Mouse (Mus musculus): ENCODE data around the gene Ank3. TPM values are rescaled to one million over a fixed set of nuclear protein-coding genes. Genes with fewer than 3 reads are reported as not detected.

Ank3 gene
- polyA plus RNA-seq, 1 experiment from 2014 or later, result 44.7 TPM

DNA sequence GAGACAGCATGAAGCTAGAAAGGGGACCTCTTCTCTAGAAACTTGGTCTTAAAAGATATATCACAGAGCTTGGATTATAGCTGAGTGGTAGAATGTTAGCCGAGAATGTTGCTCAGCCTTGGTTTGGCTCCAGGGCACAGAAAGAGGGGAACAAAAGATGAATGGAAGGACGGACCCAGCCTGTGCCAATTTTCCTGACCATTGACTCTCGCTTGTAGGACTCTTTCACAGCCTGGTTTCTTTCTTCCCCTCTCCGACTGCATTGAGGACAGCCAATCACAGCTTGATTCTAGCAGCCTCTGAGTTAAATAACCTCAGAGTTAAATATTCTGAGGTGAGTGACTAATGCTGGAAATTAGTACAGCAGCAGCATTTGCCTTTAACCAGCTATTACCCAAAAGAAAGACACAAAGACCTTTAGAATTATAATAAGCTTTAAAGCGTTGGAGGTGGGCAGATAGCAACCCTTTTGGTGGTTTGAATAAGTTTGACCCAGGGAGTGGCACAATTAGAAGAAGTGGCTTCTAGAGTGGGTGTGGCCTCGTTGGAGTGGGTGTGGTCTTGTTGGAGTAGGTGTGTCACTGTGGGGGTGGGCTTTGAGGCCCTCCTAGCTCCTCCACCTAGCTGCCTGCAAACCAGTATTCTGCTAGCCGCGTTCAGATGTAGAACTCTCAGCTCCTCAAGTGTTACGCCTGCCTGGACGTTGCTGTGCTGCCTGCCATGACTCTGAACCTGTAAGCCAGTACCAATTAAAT is 24.6 kb upstream of the Ank3 start:
- Histone ChIP-seq H3K36me3 (no peaks in the 10 kb centered on the region), H3K4me3 (no peak overlapping the region), H3K27me3 (ENCODE audit: insufficient read depth, poor library complexity, severe bottlenecking) (no peaks in the 10 kb centered on the region), H3K4me1 (replicated peaks) (no peaks in the 10 kb centered on the region), H3K27ac (no peak overlapping the region), H3K9me3 (no peaks in the 10 kb centered on the region)
- DNase-seq (ENCODE audit: low spot score), result no peak
- WGBS, result 70% methylated on average over 10 of the region's 10 CpGs

GRCm38 (mm10) chr10:69375154-69375553 is 23.4 kb upstream of the Ank3 start:
- 54% methylated on average over 7 of the region's 7 CpGs for WGBS
- DNase-seq (ENCODE audit: low spot score), result no peak
- no peak overlapping the region for H3K4me3 ChIP-seq
- no peak overlapping the region for H3K27ac ChIP-seq
- no peaks in the 10 kb centered on the region for H3K27me3 ChIP-seq (ENCODE audit: insufficient read depth, poor library complexity, severe bottlenecking)
- H3K9me3 ChIP-seq, result no peaks in the 10 kb centered on the region
- H3K36me3 ChIP-seq, result no peaks in the 10 kb centered on the region
- no peaks in the 10 kb centered on the region for H3K4me1 ChIP-seq (replicated peaks)

- WGBS, result 88% methylated on average over 1 of the region's 1 CpGs
- Histone ChIP-seq H3K36me3 (no peaks in the 10 kb centered on the region), H3K27me3 (ENCODE audit: insufficient read depth, poor library complexity, severe bottlenecking) (no peaks in the 10 kb centered on the region), H3K27ac (no peak overlapping the region), H3K9me3 (no peaks in the 10 kb centered on the region), H3K4me3 (no peak overlapping the region), H3K4me1 (replicated peaks) (peaks cover 3% of the 10 kb centered on the region; the same call in 1 of the 2 replicates)
- DNase-seq (ENCODE audit: low spot score), result no peak
Observed at GRCm38 (mm10) chr10:69383186-69383585, 15.4 kb upstream of the Ank3 start.

GRCm38 (mm10) chr10:69384640-69385039 is 13.9 kb upstream of the Ank3 start:
- no peak for DNase-seq (ENCODE audit: low spot score)
- H3K4me3 ChIP-seq, result no peak overlapping the region
- H3K27me3 ChIP-seq (ENCODE audit: insufficient read depth, poor library complexity, severe bottlenecking), result no peaks in the 10 kb centered on the region
- no peak overlapping the region for H3K27ac ChIP-seq
- H3K9me3 ChIP-seq, result no peaks in the 10 kb centered on the region
- 80% methylated on average over 11 of the region's 11 CpGs for WGBS
- H3K36me3 ChIP-seq, result no peaks in the 10 kb centered on the region
- H3K4me1 ChIP-seq (replicated peaks), result peaks cover 3% of the 10 kb centered on the region; the same call in 1 of the 2 replicates

DNA sequence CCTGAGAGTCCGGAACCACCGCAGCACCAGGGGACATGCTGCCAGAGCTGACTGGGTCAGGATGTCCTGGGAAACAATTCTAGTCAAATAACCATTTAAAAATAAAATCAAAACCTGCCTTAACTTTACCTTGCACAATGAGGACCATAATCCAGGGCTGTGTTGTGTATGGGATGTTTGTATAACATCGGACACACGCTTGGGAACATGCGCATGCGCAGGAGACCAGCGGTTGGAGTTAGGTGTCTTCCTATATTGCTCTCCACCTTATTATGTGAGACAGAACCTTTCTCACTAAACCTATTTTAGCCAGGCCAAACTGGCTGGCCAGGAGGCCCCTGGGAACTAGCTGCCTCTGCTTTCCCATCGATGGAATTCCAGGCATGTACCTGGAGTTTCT is 13.4 kb upstream of the Ank3 start:
- no peaks in the 10 kb centered on the region for H3K36me3 ChIP-seq
- H3K27me3 ChIP-seq (ENCODE audit: insufficient read depth, poor library complexity, severe bottlenecking), result no peaks in the 10 kb centered on the region
- no peaks in the 10 kb centered on the region for H3K9me3 ChIP-seq
- WGBS, result 90% methylated on average over 8 of the region's 8 CpGs
- no peak overlapping the region for H3K4me3 ChIP-seq
- H3K27ac ChIP-seq, result no peak overlapping the region
- H3K4me1 ChIP-seq (replicated peaks), result peaks cover 3% of the 10 kb centered on the region; the same call in 1 of the 2 replicates
- DNase-seq (ENCODE audit: low spot score), result no peak

DNA sequence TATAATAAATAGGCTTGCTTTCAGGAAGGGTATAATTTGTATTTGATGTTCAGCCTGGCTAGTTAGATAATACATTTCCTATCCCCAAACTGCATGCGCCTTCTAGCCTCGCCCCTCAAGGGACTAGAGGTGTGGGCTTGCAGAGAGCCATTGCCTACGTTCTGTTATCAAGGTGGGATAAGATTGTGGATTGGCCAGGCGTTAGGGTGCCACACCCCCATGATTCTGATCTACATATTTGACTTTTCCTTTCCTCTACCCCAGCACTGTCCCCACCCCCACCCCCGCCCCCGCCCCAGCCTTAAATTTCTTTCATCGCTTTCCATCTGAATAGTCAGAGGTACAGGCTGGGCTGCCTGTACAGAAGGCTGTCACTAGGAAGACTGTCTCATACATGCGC is 11.8 kb upstream of the Ank3 start:
- DNase-seq (ENCODE audit: low spot score), result no peak
- H3K36me3 ChIP-seq, result no peaks in the 10 kb centered on the region
- H3K27me3 ChIP-seq (ENCODE audit: insufficient read depth, poor library complexity, severe bottlenecking), result no peaks in the 10 kb centered on the region
- WGBS, result 80% methylated on average over 8 of the region's 8 CpGs
- H3K9me3 ChIP-seq, result no peaks in the 10 kb centered on the region
- H3K27ac ChIP-seq, result no peak overlapping the region
- no peak overlapping the region for H3K4me3 ChIP-seq
- H3K4me1 ChIP-seq (replicated peaks), result peaks cover 3% of the 10 kb centered on the region; the same call in 1 of the 2 replicates

- H3K4me3 ChIP-seq, result no peak overlapping the region
- no peaks in the 10 kb centered on the region for H3K36me3 ChIP-seq
- no peak for DNase-seq (ENCODE audit: low spot score)
- 91% methylated on average over 4 of the region's 4 CpGs for WGBS
- H3K27me3 ChIP-seq (ENCODE audit: insufficient read depth, poor library complexity, severe bottlenecking), result peaks cover under 1% of the 10 kb centered on the region
- H3K9me3 ChIP-seq, result no peaks in the 10 kb centered on the region
- no peaks in the 10 kb centered on the region; the same call in 1 of the 2 replicates for H3K4me1 ChIP-seq (replicated peaks)
- H3K27ac ChIP-seq, result no peak overlapping the region
Observed at GRCm38 (mm10) chr10:69389511-69389910, 9.1 kb upstream of the Ank3 start.

DNA sequence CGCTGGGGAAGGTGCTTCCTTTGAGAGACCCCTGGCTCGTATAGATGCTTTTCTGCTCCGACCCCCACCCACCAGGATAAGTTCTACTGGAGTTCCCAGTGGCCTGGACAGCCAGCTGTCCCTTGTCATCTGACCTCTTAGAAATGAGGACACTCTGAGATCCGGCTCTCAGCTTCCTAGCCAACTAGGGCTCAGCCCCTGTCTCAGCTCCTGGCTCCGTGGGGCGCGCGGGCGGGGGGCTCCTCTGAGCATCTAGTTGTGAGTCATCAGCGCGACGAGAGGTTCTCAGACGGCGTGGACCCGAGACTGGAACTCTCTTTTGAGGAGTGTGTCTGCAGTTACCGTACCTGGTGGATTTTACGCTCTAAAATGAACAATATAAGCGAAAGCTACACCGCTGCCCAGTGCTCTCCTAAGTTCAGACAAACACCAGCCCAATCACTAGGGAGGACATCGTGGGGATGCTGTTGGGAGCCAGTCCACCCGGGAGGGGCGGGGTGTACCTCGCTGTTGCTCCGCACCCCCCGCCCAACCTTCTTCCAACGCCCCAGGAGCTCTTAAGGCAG is 293 bp upstream of the Ank3 start:
- DNase-seq (ENCODE audit: low spot score), result peak; percentile 41
- WGBS, result 1% methylated on average over 26 of the region's 26 CpGs
- peak overlapping the region; percentile 72 for H3K4me3 ChIP-seq
- no peaks in the 10 kb centered on the region for H3K9me3 ChIP-seq
- peaks cover 27% of the 10 kb centered on the region for H3K4me1 ChIP-seq (replicated peaks)
- H3K36me3 ChIP-seq, result no peaks in the 10 kb centered on the region
- H3K27me3 ChIP-seq (ENCODE audit: insufficient read depth, poor library complexity, severe bottlenecking), result peaks cover 77% of the 10 kb centered on the region
- H3K27ac ChIP-seq, result peak overlapping the region; percentile 62; the same call in 1 of the 2 replicates

DNA sequence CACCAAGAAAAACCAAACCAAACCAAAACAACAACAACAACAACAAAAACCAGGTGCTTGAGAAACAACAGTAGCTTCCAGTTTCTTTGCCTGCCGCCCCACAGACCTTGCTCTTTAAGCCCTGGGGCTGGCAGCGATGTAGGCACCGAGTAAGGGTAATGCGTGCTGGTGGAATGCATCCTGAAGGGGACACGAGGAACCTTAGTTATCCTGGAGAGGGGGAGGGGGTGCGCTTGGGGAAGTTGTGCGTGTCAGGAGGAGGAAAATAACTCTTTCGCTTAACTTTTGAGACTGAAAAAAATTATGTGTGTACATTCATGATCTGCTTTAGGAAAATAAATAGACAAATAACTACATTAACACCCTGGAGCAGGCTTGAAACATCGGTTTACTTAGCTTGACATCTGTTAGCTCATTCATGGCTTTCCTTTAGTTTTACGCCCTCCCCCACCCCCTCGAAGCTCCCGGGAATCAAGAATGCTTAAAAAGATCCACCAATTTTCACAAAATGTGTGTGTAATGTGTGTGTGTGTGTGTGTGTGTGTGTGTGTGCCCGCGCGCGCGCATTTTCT is 1.3 kb downstream of the Ank3 start:
- Histone ChIP-seq H3K4me3 (peak overlapping the region; percentile 72), H3K36me3 (no peaks in the 10 kb centered on the region), H3K4me1 (replicated peaks) (peaks cover 27% of the 10 kb centered on the region), H3K27ac (no peak overlapping the region), H3K9me3 (no peaks in the 10 kb centered on the region), H3K27me3 (ENCODE audit: insufficient read depth, poor library complexity, severe bottlenecking) (peaks cover 73% of the 10 kb centered on the region)
- WGBS, result 3% methylated on average over 17 of the region's 17 CpGs
- DNase-seq (ENCODE audit: low spot score), result peak; percentile 30

GRCm38 (mm10) chr10:69405431-69405830 is 6.9 kb downstream of the Ank3 start:
- no peak for DNase-seq (ENCODE audit: low spot score)
- WGBS, result 78% methylated on average over 4 of the region's 4 CpGs

GRCm38 (mm10) chr10:69414888-69415287 is 16.3 kb downstream of the Ank3 start:
- WGBS, result 73% methylated on average over 12 of the region's 12 CpGs
- Histone ChIP-seq H3K9me3 (no peaks in the 10 kb centered on the region), H3K4me1 (replicated peaks) (no peaks in the 10 kb centered on the region), H3K4me3 (no peak overlapping the region), H3K27ac (no peak overlapping the region), H3K27me3 (ENCODE audit: insufficient read depth, poor library complexity, severe bottlenecking) (no peaks in the 10 kb centered on the region), H3K36me3 (no peaks in the 10 kb centered on the region)
- DNase-seq (ENCODE audit: low spot score), result no peak

More at GRCm38 (mm10) chr10:69405431-69405830, 6.9 kb downstream of the Ank3 start:
- Histone ChIP-seq H3K4me1 (replicated peaks) (peaks cover 2% of the 10 kb centered on the region), H3K4me3 (no peak overlapping the region), H3K36me3 (no peaks in the 10 kb centered on the region), H3K9me3 (no peaks in the 10 kb centered on the region), H3K27ac (no peak overlapping the region), H3K27me3 (ENCODE audit: insufficient read depth, poor library complexity, severe bottlenecking) (peaks cover 18% of the 10 kb centered on the region)

GRCm38 (mm10) chr10:69418716-69419115 is 20.1 kb downstream of the Ank3 start:
- 90% methylated on average over 8 of the region's 8 CpGs for WGBS
- no peaks in the 10 kb centered on the region for H3K27me3 ChIP-seq (ENCODE audit: insufficient read depth, poor library complexity, severe bottlenecking)
- no peak for DNase-seq (ENCODE audit: low spot score)
- H3K27ac ChIP-seq, result no peak overlapping the region
- H3K36me3 ChIP-seq, result no peaks in the 10 kb centered on the region
- no peaks in the 10 kb centered on the region for H3K4me1 ChIP-seq (replicated peaks)
- no peak overlapping the region for H3K4me3 ChIP-seq
- no peaks in the 10 kb centered on the region for H3K9me3 ChIP-seq

GRCm38 (mm10) chr10:69420306-69420705 is 21.7 kb downstream of the Ank3 start:
- Histone ChIP-seq H3K9me3 (no peaks in the 10 kb centered on the region), H3K4me3 (no peak overlapping the region), H3K27me3 (ENCODE audit: insufficient read depth, poor library complexity, severe bottlenecking) (no peaks in the 10 kb centered on the region), H3K27ac (no peak overlapping the region), H3K36me3 (no peaks in the 10 kb centered on the region), H3K4me1 (replicated peaks) (no peaks in the 10 kb centered on the region)
- no peak for DNase-seq (ENCODE audit: low spot score)
- 90% methylated on average over 6 of the region's 6 CpGs for WGBS

Measured in hindbrain, embryonic 10.5 days (tissue).